21 mouse cellular contexts compared by ENCODE assay signal in genomic region chr11:12019651-12020050, GRCm38 (mm10). TPM values are rescaled to one million over a fixed set of nuclear protein-coding genes. Genes with fewer than 3 reads are reported as not detected.
"Had no signal": no experiment of that assay in that cellular context is flagged by ENCODE, and none has a peak within 500 bp of the region (broad histone marks: within the 10 kb centered on the region; RNA-seq: fewer than 3 reads in every experiment).

No protein-coding gene starts in this region.

- H3K4me3 ChIP-seq: lung, embryonic 15.5 days; megakaryocyte, embryonic 14.5 days; midbrain, embryonic 13.5 days; midbrain, embryonic 15.5 days; neural tube, embryonic 13.5 days; neural tube, embryonic 15.5 days had no signal

- H3K9me3 ChIP-seq: lung, embryonic 15.5 days; midbrain, embryonic 15.5 days; neural tube, embryonic 15.5 days had no signal

- H3K4me1 ChIP-seq: lung, embryonic 15.5 days; megakaryocyte, embryonic 14.5 days; midbrain, embryonic 13.5 days; midbrain, embryonic 15.5 days; neural tube, embryonic 13.5 days; neural tube, embryonic 15.5 days had no signal

- H3K9ac ChIP-seq: lung, embryonic 15.5 days; midbrain, embryonic 13.5 days; midbrain, embryonic 15.5 days; neural tube, embryonic 13.5 days; neural tube, embryonic 15.5 days had no signal

- DNase-seq: lung, adult 2 months; lung, postnatal 14 days; lung, postnatal 36 days; retina, postnatal 1 day; right cerebral cortex, adult 18-20 months; right cerebral cortex, postnatal 25 days; right cerebral cortex, postnatal 4 days; spleen, adult 18-20 months; thymus, adult 18-20 months; thymus, postnatal 14 days; thymus, postnatal 36 days had no signal

- H3K36me3 ChIP-seq: midbrain, embryonic 15.5 days; neural tube, embryonic 13.5 days; neural tube, embryonic 15.5 days had no signal

- ATAC-seq: lung, postnatal 0 days; midbrain, embryonic 13.5 days; midbrain, embryonic 15.5 days had no signal

- H3K4me2 ChIP-seq: lung, embryonic 15.5 days; midbrain, embryonic 11.5 days; midbrain, embryonic 13.5 days; midbrain, embryonic 15.5 days; neural tube, embryonic 13.5 days; neural tube, embryonic 15.5 days had no signal

- H3K27ac ChIP-seq: lung, embryonic 15.5 days; macrophage; midbrain, embryonic 13.5 days; midbrain, embryonic 15.5 days; neural tube, embryonic 13.5 days; neural tube, embryonic 15.5 days had no signal

RNA-seq across cellular contexts. Expression of gene Grb10, which starts 18.8 kb away (rescaled TPM):
- total RNA-seq: monocyte, adult 5-6 weeks had no signal
- polyA plus RNA-seq: macrophage had no signal
